Mouse (Mus musculus) CH12.LX (cell line): ENCODE data around the gene Cfap58. TPM values are rescaled to one million over a fixed set of nuclear protein-coding genes. Genes with fewer than 3 reads are reported as not detected.

Experiments
- DNase-seq: peaks from one replicate; pipeline ENCODE4 v3.0.0-alpha.2; 2013; ENCODE audit errors: extremely low read depth
- H3K27ac ChIP-seq: 2 replicates; pipeline ENCODE4 v1.5.1; 2012; ENCODE audit warnings: low read depth, mild to moderate bottlenecking, control low read depth, moderate library complexity; ENCODE audit not compliant: insufficient read depth
- H3K27me3 ChIP-seq: replicated peaks from 2 replicates; pipeline ENCODE3; 2012; ENCODE audit warnings: inconsistent platforms
- H3K36me3 ChIP-seq, 2 experiments: replicated peaks in 1 of 2; 2 replicates each; pipeline versions ENCODE3 to v1.6.1; 2012; ENCODE audit warnings: inconsistent platforms in 1 of 2, low read length in 1 of 2, mild to moderate bottlenecking in 1 of 2, mixed read lengths in 1 of 2, moderate library complexity in 1 of 2; ENCODE audit not compliant: control insufficient read depth in 1 of 2, insufficient read depth in 1 of 2
- H3K4me1 ChIP-seq, 2 experiments: 2 replicates each; pipeline ENCODE4 v1.6.1; 2012; ENCODE audit warnings: inconsistent platforms in 1 of 2, moderate library complexity in 1 of 2; ENCODE audit not compliant: insufficient read depth in 2 of 2, control insufficient read depth in 1 of 2
- H3K4me2 ChIP-seq: 2 replicates; pipeline ENCODE4 v1.6.1; 2012; ENCODE audit warnings: low read depth, mild to moderate bottlenecking, control low read depth; ENCODE audit not compliant: poor library complexity, insufficient read depth, severe bottlenecking
- H3K4me3 ChIP-seq, 3 experiments: fragments of 150-350 bp in 1 of 3; sonication (generic) in 1 of 3; replicated peaks in 1 of 3; 2 replicates each; pipeline versions ENCODE3 to v1.5.1; 2011 to 2012; ENCODE audit warnings: low read depth in 2 of 3, low read length in 2 of 3, mild to moderate bottlenecking in 2 of 3, moderate library complexity in 2 of 3, control low read depth in 1 of 3, improper control_type of control experiment in 1 of 3, inconsistent platforms in 1 of 3, mixed read lengths in 1 of 3; ENCODE audit not compliant: poor library complexity in 1 of 3
- H3K79me2 ChIP-seq: replicated peaks from 2 replicates; pipeline ENCODE4 v1.6.1; 2012; ENCODE audit warnings: mild to moderate bottlenecking, moderate library complexity; ENCODE audit not compliant: control insufficient read depth, poor library complexity, insufficient read depth, severe bottlenecking; ENCODE audit errors: extremely low read depth
- H3K9ac ChIP-seq: 2 replicates; pipeline ENCODE4 v1.6.1; 2012; ENCODE audit warnings: low read depth, mild to moderate bottlenecking, control low read depth, moderate library complexity; ENCODE audit not compliant: insufficient read depth
- H3K9me3 ChIP-seq: replicated peaks from 2 replicates; pipeline ENCODE3; 2012; ENCODE audit warnings: low read length, inconsistent platforms, mixed read lengths
- CHD1 ChIP-seq: IDR thresholded peaks from 2 replicates; pipeline ENCODE4 v1.6.1; 2012; ENCODE audit warnings: low read depth, low read length, improper control_type of control experiment, inconsistent platforms
- CTCF ChIP-seq, 2 experiments: IDR thresholded peaks in 1 of 2; conservative IDR thresholded peaks in 1 of 2; 2 replicates each; pipeline ENCODE4 v1.5.1; 2011 to 2012; ENCODE audit warnings: low read depth in 2 of 2, low read length in 2 of 2, improper control_type of control experiment in 1 of 2, inconsistent platforms in 1 of 2, mild to moderate bottlenecking in 1 of 2, moderate library complexity in 1 of 2
- E2F4 ChIP-seq: IDR thresholded peaks from 2 replicates; pipeline ENCODE4 v1.6.1; 2011; ENCODE audit warnings: low read depth, low read length, improper control_type of control experiment; ENCODE audit not compliant: insufficient replicate concordance
- ETS1 ChIP-seq: conservative IDR thresholded peaks from 2 replicates; pipeline ENCODE4 v1.6.1; 2012; ENCODE audit warnings: low read depth, mild to moderate bottlenecking, inconsistent platforms, low read length, improper control_type of control experiment, moderate library complexity
- GABPA ChIP-seq: IDR thresholded peaks from 2 replicates; pipeline ENCODE4 v1.6.1; 2012; ENCODE audit warnings: low read depth, low read length, improper control_type of control experiment, inconsistent platforms; ENCODE audit not compliant: insufficient replicate concordance
- HCFC1 ChIP-seq: IDR thresholded peaks from 2 replicates; pipeline ENCODE4 v1.6.1; 2012; ENCODE audit warnings: low read depth, mild to moderate bottlenecking, inconsistent platforms, low read length, improper control_type of control experiment
- JUND ChIP-seq: conservative IDR thresholded peaks from 2 replicates; pipeline ENCODE4 v1.6.1; 2011; ENCODE audit warnings: low read depth, low read length, improper control_type of control experiment
- KAT2A ChIP-seq: IDR thresholded peaks from 2 replicates; pipeline ENCODE4 v1.6.1; 2012; ENCODE audit warnings: low read length, improper control_type of control experiment, inconsistent platforms; ENCODE audit not compliant: insufficient replicate concordance
- MAFK ChIP-seq: IDR thresholded peaks from 2 replicates; pipeline ENCODE4 v1.6.1; 2011; ENCODE audit warnings: low read length, improper control_type of control experiment; ENCODE audit not compliant: insufficient replicate concordance
- MAX ChIP-seq: IDR thresholded peaks from 2 replicates; pipeline ENCODE4 v1.6.1; 2011; ENCODE audit warnings: low read length, improper control_type of control experiment
- MEF2A ChIP-seq: IDR thresholded peaks from 2 replicates; pipeline ENCODE4 v1.6.1; 2014; ENCODE audit warnings: low read depth, mild to moderate bottlenecking, inconsistent platforms, low read length, improper control_type of control experiment, borderline replicate concordance
- MYC ChIP-seq: IDR thresholded peaks from 2 replicates; pipeline ENCODE4 v1.6.1; 2011; ENCODE audit warnings: low read depth, mild to moderate bottlenecking, improper control_type of control experiment, low read length
- NELFE ChIP-seq: IDR thresholded peaks from 2 replicates; pipeline ENCODE4 v1.6.1; 2011; ENCODE audit warnings: low read depth, low read length, improper control_type of control experiment
- NRF1 ChIP-seq: IDR thresholded peaks from 2 replicates; pipeline ENCODE4 v1.6.1; 2014; ENCODE audit warnings: low read depth, mild to moderate bottlenecking, inconsistent platforms, low read length, improper control_type of control experiment, moderate library complexity
- SMC3 ChIP-seq: IDR thresholded peaks from 2 replicates; pipeline ENCODE4 v1.6.1; 2011; ENCODE audit warnings: low read depth, low read length, improper control_type of control experiment
- TBP ChIP-seq: conservative IDR thresholded peaks from 2 replicates; pipeline ENCODE4 v1.6.1; 2011; ENCODE audit warnings: low read depth, low read length, improper control_type of control experiment
- TCF12 ChIP-seq: IDR thresholded peaks from 2 replicates; pipeline ENCODE4 v1.6.1; 2014; ENCODE audit warnings: low read depth, mild to moderate bottlenecking, inconsistent platforms, low read length, improper control_type of control experiment
- UBTF ChIP-seq: IDR thresholded peaks from 2 replicates; pipeline ENCODE4 v1.6.1; 2012; ENCODE audit warnings: low read depth, mild to moderate bottlenecking, inconsistent platforms, low read length, improper control_type of control experiment, moderate library complexity
- USF1 ChIP-seq: IDR thresholded peaks from 2 replicates; pipeline ENCODE4 v1.6.1; 2014; ENCODE audit warnings: low read depth, mild to moderate bottlenecking, inconsistent platforms, low read length, improper control_type of control experiment
- ZMIZ1 ChIP-seq: IDR thresholded peaks from 2 replicates; pipeline ENCODE4 v1.6.1; 2012; ENCODE audit warnings: low read depth, mild to moderate bottlenecking, inconsistent platforms, low read length, improper control_type of control experiment
- dilution Hi-C: fragments of 300-500 bp; cut with MboI; formaldehyde crosslinking; loops from 2 replicates; pipeline ENCODE4 v1.14.3; 2020; ENCODE audit warnings: low sequenced_read_pairs; ENCODE audit not compliant: extremely low pct_unique_long_range_greater_than_20kb, extremely low pct_ligation_motif_present
- in situ Hi-C: fragments of 300-500 bp; cut with MboI; formaldehyde crosslinking; loops from 3 replicates; pipeline ENCODE4 v1.14.3; 2019; ENCODE audit warnings: low sequenced_read_pairs, low pct_ligation_motif_present, low pct_unique_long_range_greater_than_20kb, mixed read lengths
- polyA plus RNA-seq: library from polyadenylated mRNA; unstranded; fragments of >175 nt; gene quantifications from 2 replicates; pipeline ENCODE4 v1.2.1, GENCODE M21; 2012; ENCODE audit warnings: low read depth; ENCODE audit not compliant: insufficient read length
- total RNA-seq, 2 experiments: library from RNA; depleted of rRNA; stranded (reverse); fragments of 300-350 nt in 1 of 2; fragments of >200 nt in 1 of 2; gene quantifications; 2 replicates each; pipeline ENCODE4 v1.2.3; 2012 to 2014

Cfap58 gene
- total and polyA plus RNA-seq, 3 experiments: 0.13 to 0.27 TPM; not detected in 1

- H3K4me3 ChIP-seq: no peak overlapping the region
- no peaks in the 10 kb centered on the region for H3K79me2 ChIP-seq
- H3K4me1 ChIP-seq: peaks cover 8 to 23% of the 10 kb centered on the region in 2 experiments
- in situ Hi-C loops (no loop called here), dilution Hi-C loops (no loop called here)
- no peaks in the 10 kb centered on the region for H3K27me3 ChIP-seq
- no peak overlapping the region for H3K9ac ChIP-seq
- no peaks in the 10 kb centered on the region for H3K9me3 ChIP-seq
- peaks cover 35 to 58% of the 10 kb centered on the region in 2 experiments for H3K36me3 ChIP-seq
- H3K27ac ChIP-seq: no peak overlapping the region
- DNase-seq: no peak
- no peak overlapping the region for H3K4me2 ChIP-seq
- TF ChIP-seq CTCF (conservative IDR thresholded peaks at IDR 0.05 in 1 of 2, IDR thresholded peaks at IDR 0.05 in 1 of 2; ENCODE audit: low read depth in 2 of 2, low read length in 2 of 2) (no peak), ZMIZ1 (no peak), TBP (no peak), MAX (no peak), UBTF (no peak), CHD1 (no peak), MAFK (no peak), HCFC1 (no peak), USF1 (no peak), SMC3 (no peak), TCF12 (no peak), JUND (no peak), NRF1 (no peak), GABPA (no peak), E2F4 (no peak), MEF2A (no peak), NELFE (no peak), ETS1 (no peak), MYC (no peak)
Observed at GRCm38 (mm10) chr19:47893092-47893491, 44.4 kb upstream of the Cfap58 start.

DNA sequence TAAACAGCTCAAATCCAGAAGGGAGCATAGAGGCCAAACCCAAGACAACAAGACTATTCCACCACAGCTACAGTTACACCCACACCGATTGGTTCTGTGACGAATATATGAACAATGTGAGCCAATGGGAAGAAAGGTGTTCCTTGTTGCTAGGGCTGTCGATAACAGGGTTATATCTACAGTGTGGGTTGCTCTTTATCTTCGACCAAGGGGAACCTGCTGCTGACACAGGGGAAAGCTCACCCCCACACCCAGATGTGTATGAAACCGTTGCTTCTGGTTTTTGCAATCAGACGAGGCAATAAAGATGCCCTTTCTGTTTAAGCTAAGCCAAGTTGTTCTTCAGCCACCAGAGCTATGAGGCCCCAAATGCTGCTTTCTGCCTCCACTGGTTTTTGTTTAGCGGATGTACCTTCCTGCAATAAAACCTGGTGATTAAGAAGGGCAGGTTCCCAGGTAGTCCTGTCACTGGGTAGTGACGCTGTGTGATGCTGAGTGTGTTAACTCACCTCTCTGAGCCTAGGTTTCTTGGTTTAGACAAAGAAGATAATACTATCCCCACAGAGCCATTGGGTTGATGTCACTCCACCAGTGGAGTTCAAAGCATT is 38.9 kb upstream of the Cfap58 start:
- dilution Hi-C loops: no loop called here
- no peak for DNase-seq

More for the DNA sequence above, 38.9 kb upstream of the Cfap58 start:
- Histone ChIP-seq H3K4me1 (peaks cover 0 to 6% of the 10 kb centered on the region in 2 experiments; a peak in 2 of 4 replicates), H3K4me3 (no peak overlapping the region), H3K27me3 (no peaks in the 10 kb centered on the region), H3K9ac (no peak overlapping the region), H3K36me3 (peaks cover 42 to 95% of the 10 kb centered on the region in 2 experiments), H3K9me3 (no peaks in the 10 kb centered on the region), H3K27ac (no peak overlapping the region), H3K79me2 (no peaks in the 10 kb centered on the region), H3K4me2 (no peak overlapping the region)
- in situ Hi-C loops: no loop called here
- no peak for TF ChIP-seq KAT2A
- no peak for TF ChIP-seq ETS1
- no peak for TF ChIP-seq HCFC1
- no peak for TF ChIP-seq TCF12
